Mouse (Mus musculus): ENCODE data around the gene Dpp6. TPM values are rescaled to one million over a fixed set of nuclear protein-coding genes. Genes with fewer than 3 reads are reported as not detected.

Gene Dpp6
- polyA plus RNA-seq, 1 experiment, result 95.2 TPM

DNA sequence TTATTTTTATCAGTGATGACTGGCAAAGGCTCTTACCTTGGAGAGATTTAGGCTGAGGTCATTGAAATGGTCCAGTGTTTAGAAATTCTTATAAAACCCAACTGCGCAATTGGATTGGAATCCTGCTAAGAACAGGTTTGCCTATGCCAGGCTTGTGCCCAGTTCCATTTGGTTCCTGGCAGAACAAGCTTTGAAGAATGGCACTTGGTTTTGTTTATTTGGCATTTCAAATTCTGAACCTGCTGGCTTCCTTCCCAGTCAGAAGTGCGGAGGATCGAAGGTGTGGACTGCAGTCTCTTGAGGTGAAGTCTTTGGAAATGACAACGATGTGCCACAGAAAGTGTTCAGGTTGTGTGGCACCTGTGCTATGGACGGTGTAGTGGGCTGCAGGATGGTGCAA, 193.6 kb downstream of the Dpp6 start:
- no peaks in the 10 kb centered on the region for H3K4me1 ChIP-seq (ENCODE audit: control insufficient read depth, insufficient read depth, low read length)
- no peak overlapping the region for H3K4me3 ChIP-seq (ENCODE audit: insufficient read depth, low read length)
- H3K27ac ChIP-seq (ENCODE audit: insufficient read depth, low read length), result no peak overlapping the region
- no peak for TF ChIP-seq CTCF (IDR thresholded peaks at IDR 0.05; ENCODE audit: extremely low read depth, insufficient read depth, low read length)
- TF ChIP-seq POLR2A (IDR thresholded peaks at IDR 0.05; ENCODE audit: extremely low read depth, insufficient read depth, low read length), result no peak

DNA sequence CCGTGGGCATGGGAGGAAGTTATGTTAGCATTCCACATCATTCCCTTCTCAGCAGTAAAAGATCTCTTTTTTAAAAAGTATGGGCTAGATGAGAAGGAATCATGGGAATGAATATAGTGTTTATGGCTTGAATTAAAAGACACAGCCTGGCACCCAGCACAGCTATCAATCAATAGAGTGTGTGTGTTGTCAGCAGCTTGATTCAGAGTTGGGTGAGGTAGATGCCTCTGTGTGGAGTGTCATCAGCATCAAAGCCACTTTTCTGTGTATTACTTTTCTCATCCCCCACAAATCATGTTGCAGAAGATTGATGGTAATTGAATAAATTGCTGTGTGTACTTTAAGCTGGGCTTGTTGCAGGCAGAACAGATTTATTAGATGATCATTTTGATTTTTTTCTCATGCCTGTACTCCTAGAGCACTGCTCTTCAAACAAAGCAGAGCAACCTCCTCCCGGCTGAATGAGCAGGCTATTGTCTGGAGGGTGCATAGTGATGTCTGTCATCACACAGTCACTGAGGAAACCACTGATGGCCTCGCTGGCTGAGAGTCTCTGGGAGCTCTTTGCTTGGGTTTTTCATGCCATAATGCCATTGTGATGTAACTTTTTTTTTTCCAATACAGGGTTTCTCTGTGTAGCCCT, 201.4 kb downstream of the Dpp6 start:
- Histone ChIP-seq H3K27ac (ENCODE audit: insufficient read depth, low read length) (no peak overlapping the region), H3K4me1 (ENCODE audit: control insufficient read depth, insufficient read depth, low read length) (no peaks in the 10 kb centered on the region), H3K4me3 (ENCODE audit: insufficient read depth, low read length) (no peak overlapping the region)
- TF ChIP-seq POLR2A (IDR thresholded peaks at IDR 0.05; ENCODE audit: extremely low read depth, insufficient read depth, low read length) (no peak), CTCF (IDR thresholded peaks at IDR 0.05; ENCODE audit: extremely low read depth, insufficient read depth, low read length) (no peak)

DNA sequence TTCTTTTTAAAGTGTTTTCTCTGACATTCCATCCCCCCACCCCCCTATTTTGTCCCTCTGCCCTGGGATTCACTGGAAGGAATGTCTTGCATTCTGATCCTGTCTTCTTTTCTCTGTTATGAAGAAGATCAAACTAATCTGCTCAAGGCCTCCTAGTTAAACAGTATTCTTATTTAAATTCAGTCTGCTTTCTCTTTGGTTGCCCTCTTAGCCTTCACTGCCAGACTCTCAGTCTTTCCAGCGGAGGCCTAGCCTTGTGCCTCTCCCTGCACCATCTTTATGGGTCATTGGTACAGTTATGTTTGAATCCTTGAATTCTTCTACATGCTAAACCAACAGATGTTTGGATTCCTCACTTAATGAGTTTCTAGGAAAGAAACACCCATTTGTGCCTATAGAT, 211.6 kb downstream of the Dpp6 start:
- TF ChIP-seq POLR2A (IDR thresholded peaks at IDR 0.05; ENCODE audit: extremely low read depth, insufficient read depth, low read length) (no peak), CTCF (IDR thresholded peaks at IDR 0.05; ENCODE audit: extremely low read depth, insufficient read depth, low read length) (no peak)
- H3K4me3 ChIP-seq (ENCODE audit: insufficient read depth, low read length), result no peak overlapping the region
- no peaks in the 10 kb centered on the region for H3K4me1 ChIP-seq (ENCODE audit: control insufficient read depth, insufficient read depth, low read length)
- H3K27ac ChIP-seq (ENCODE audit: insufficient read depth, low read length), result no peak overlapping the region

DNA sequence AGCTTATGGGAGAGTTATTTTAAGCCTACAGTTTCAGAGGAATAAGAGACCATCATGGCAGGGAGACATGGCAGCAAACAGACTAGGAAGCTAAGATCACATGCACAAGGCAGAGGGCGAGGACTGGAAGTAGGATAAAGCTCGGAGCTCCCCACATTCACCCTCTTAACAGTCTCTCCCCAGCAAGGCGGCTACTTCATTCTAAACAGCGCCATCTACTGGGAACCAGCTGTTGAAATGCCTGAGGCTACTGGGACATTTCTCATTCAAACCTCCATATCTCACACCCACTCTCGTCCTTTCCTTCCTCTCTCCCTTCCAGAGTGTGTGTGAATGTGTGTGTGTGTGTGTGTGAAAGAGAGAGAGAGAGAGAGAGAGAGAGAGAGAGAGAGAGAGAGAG, 212.8 kb downstream of the Dpp6 start:
- no peak for TF ChIP-seq POLR2A (IDR thresholded peaks at IDR 0.05; ENCODE audit: extremely low read depth, insufficient read depth, low read length)
- TF ChIP-seq CTCF (IDR thresholded peaks at IDR 0.05; ENCODE audit: extremely low read depth, insufficient read depth, low read length), result peak; percentile 44; the same call in 1 of the 2 replicates
- H3K4me3 ChIP-seq (ENCODE audit: insufficient read depth, low read length), result no peak overlapping the region

DNA sequence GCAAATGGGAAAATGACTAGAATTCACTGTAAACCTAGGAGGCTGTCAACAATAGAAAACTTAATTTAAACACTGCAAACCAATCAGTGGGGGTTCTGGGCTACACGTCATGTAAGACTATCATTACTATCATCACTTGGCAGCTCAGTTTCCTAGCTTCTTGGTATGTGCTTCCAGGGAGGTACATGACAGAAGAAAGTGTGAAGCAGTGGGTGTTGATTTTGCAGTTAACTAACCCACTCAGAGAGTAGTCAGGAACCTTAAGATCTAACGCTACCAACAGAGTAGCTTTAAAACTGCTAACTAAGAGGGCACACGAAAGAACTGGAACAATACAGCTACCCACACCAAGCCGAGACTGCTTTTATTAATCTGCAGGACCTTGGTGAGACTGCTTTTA, 217.9 kb downstream of the Dpp6 start:
- Histone ChIP-seq H3K4me3 (ENCODE audit: insufficient read depth, low read length) (no peak overlapping the region), H3K4me1 (ENCODE audit: control insufficient read depth, insufficient read depth, low read length) (no peaks in the 10 kb centered on the region), H3K27ac (ENCODE audit: insufficient read depth, low read length) (no peak overlapping the region)
- TF ChIP-seq CTCF (IDR thresholded peaks at IDR 0.05; ENCODE audit: extremely low read depth, insufficient read depth, low read length), result no peak
- no peak for TF ChIP-seq POLR2A (IDR thresholded peaks at IDR 0.05; ENCODE audit: extremely low read depth, insufficient read depth, low read length)

More for the DNA sequence above, 212.8 kb downstream of the Dpp6 start:
- no peak overlapping the region for H3K27ac ChIP-seq (ENCODE audit: insufficient read depth, low read length)
- H3K4me1 ChIP-seq (ENCODE audit: control insufficient read depth, insufficient read depth, low read length), result no peaks in the 10 kb centered on the region

DNA sequence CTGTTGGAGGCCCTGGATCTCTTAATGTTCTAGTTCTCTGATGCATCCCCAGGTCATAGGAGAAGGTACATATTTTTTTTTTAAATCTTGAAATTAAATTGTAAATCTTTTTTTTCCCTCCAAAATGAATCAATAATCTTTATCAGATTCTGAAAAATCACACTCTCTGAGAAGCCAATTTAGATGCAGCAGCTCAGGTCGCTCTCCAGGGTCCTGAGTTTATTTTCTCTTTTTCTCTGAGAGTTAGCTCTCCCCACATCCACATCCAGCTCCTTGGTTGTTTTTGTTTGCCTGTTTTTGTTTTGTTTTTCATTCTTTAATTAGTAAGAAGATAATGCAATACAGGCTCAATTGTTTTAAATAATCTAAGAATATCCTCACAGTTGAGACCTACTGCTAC, 218.3 kb downstream of the Dpp6 start:
- Histone ChIP-seq H3K4me1 (ENCODE audit: control insufficient read depth, insufficient read depth, low read length) (no peaks in the 10 kb centered on the region), H3K4me3 (ENCODE audit: insufficient read depth, low read length) (no peak overlapping the region), H3K27ac (ENCODE audit: insufficient read depth, low read length) (no peak overlapping the region)
- TF ChIP-seq CTCF (IDR thresholded peaks at IDR 0.05; ENCODE audit: extremely low read depth, insufficient read depth, low read length) (no peak), POLR2A (IDR thresholded peaks at IDR 0.05; ENCODE audit: extremely low read depth, insufficient read depth, low read length) (no peak)

DNA sequence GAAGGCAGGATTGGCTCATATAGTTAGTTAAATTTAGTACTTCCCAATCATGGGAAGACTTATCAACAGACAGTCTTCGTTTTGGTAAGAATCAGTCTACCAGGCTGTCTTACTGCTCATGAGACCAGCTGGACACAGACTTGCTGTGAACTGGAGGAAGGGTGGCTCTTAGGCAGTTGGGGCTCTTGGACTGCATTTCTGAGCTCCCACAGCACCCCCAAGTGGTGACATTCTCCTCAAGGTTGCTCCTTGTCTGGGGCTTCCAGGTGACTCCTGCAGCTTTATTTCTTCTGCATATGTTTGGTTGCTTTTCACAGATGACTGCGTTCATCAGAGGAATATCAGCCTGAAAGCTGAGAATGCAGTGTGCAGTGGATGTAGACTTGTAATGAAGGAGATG, 218.9 kb downstream of the Dpp6 start:
- Histone ChIP-seq H3K27ac (ENCODE audit: insufficient read depth, low read length) (no peak overlapping the region), H3K4me3 (ENCODE audit: insufficient read depth, low read length) (no peak overlapping the region), H3K4me1 (ENCODE audit: control insufficient read depth, insufficient read depth, low read length) (no peaks in the 10 kb centered on the region)
- TF ChIP-seq POLR2A (IDR thresholded peaks at IDR 0.05; ENCODE audit: extremely low read depth, insufficient read depth, low read length) (no peak), CTCF (IDR thresholded peaks at IDR 0.05; ENCODE audit: extremely low read depth, insufficient read depth, low read length) (peak; percentile 57)

DNA sequence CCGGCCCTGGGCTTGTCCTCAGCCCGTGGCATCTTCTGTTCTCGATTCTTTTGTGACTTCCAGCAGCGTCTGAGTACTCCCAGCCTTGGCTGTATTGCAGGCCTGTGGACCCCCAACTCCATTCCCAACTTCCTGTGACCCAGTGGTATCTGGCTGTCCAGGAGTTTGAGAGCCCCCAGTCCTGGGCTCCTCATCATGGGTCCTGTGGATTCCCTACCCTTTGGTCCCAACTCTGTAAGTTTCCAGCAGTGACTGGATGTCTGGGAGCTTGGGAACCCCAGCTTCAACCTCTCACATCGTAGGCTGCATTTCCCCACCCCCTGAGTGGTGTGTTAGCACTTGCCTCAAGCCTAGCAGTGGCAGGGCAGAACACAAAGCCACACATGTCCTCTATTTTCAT, 220.8 kb downstream of the Dpp6 start:
- Histone ChIP-seq H3K27ac (ENCODE audit: insufficient read depth, low read length) (no peak overlapping the region), H3K4me1 (ENCODE audit: control insufficient read depth, insufficient read depth, low read length) (no peaks in the 10 kb centered on the region), H3K4me3 (ENCODE audit: insufficient read depth, low read length) (no peak overlapping the region)
- no peak for TF ChIP-seq CTCF (IDR thresholded peaks at IDR 0.05; ENCODE audit: extremely low read depth, insufficient read depth, low read length)
- no peak for TF ChIP-seq POLR2A (IDR thresholded peaks at IDR 0.05; ENCODE audit: extremely low read depth, insufficient read depth, low read length)

DNA sequence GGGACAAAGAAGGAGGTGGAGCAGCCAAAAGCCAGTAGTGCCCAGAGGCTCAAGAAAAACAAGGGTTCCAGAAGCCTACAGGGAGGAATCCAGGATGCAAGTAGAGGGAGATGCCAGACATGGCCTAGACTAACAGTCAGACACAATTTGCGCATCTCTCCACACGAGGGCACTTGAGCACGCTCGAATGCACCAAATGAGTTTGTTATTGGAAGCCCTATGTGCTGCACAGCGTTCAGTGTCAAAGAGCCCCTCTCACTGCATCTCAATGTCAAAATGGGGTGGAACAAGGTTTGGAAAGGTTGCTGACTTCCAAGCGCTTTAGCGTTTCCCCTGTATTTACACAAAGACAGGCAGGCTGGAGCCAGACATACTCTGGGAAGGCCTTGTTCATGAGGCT, 231.2 kb downstream of the Dpp6 start:
- H3K4me3 ChIP-seq (ENCODE audit: insufficient read depth, low read length), result no peak overlapping the region
- TF ChIP-seq CTCF (IDR thresholded peaks at IDR 0.05; ENCODE audit: extremely low read depth, insufficient read depth, low read length) (peak; percentile 88), POLR2A (IDR thresholded peaks at IDR 0.05; ENCODE audit: extremely low read depth, insufficient read depth, low read length) (no peak)
- no peaks in the 10 kb centered on the region for H3K4me1 ChIP-seq (ENCODE audit: control insufficient read depth, insufficient read depth, low read length)
- no peak overlapping the region for H3K27ac ChIP-seq (ENCODE audit: insufficient read depth, low read length)

DNA sequence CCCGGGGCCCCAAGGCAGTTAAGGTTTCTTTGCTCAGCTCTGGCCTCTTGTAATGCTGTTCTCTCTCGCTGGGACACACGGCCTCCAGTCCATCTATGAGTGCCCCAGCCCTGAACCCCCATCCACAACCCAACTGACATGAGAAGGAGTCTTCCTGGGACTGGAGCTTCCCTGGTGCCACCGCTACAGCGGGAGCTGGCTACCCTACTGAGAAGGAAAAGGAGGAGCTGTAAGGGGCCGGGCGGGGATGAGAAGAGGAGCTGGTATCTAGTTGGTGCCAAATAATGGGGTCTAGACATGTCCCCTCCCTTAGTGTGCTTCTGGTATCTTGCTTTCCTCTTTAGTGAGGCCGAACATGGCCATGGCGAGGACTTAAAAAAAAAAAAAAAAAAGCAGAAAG, 231.9 kb downstream of the Dpp6 start:
- TF ChIP-seq POLR2A (IDR thresholded peaks at IDR 0.05; ENCODE audit: extremely low read depth, insufficient read depth, low read length) (no peak), CTCF (IDR thresholded peaks at IDR 0.05; ENCODE audit: extremely low read depth, insufficient read depth, low read length) (no peak)
- Histone ChIP-seq H3K27ac (ENCODE audit: insufficient read depth, low read length) (peak overlapping the region; percentile 79; the same call in 1 of the 2 replicates), H3K4me1 (ENCODE audit: control insufficient read depth, insufficient read depth, low read length) (no peaks in the 10 kb centered on the region), H3K4me3 (ENCODE audit: insufficient read depth, low read length) (peak overlapping the region; percentile 53)

All from cortical plate, adult 2 months (tissue).